Mouse (Mus musculus) heart, postnatal 10 days (tissue): ENCODE results near the gene Tecpr2. TPM values are rescaled to one million over a fixed set of nuclear protein-coding genes. Genes with fewer than 3 reads are reported as not detected.
A peak's percentile ranks its signal among the peaks of the same experiment; 100 is the strongest.

Experiments used
- DNase-seq, 2 experiments: peaks; one replicate each; pipeline ENCODE4 v3.0.0; 2021
- intact Hi-C: fragments of 180-260 bp; cut with DNase I; formaldehyde crosslinking; loops from one replicate; pipeline ENCODE4 v1.15.1; 2025
- total RNA-seq, 2 experiments: library from RNA; stranded (reverse); gene quantifications; 2 replicates each; pipeline ENCODE4 v1.2.3; 2021

Gene Tecpr2
- total RNA-seq, 2 experiments from 2014 or later, result 5.2 to 6.3 TPM

GRCm38 (mm10) chr12:110975838-110976468 is 86.9 kb downstream of the Tecpr2 start:
- intact Hi-C loops, result no loop called here
- DNase-seq, result peak in 1 of 2 experiments; percentile 34

- no peak for DNase-seq
- intact Hi-C loops, result no loop called here
Measured at GRCm38 (mm10) chr12:110976589-110977344, 87.7 kb downstream of the Tecpr2 start.

GRCm38 (mm10) chr12:110977345-110977733 is 88.3 kb downstream of the Tecpr2 start:
- intact Hi-C loops, result no loop called here
- DNase-seq, result no peak

- intact Hi-C loops, result no loop called here
- peak in 1 of 2 experiments; percentile 32 for DNase-seq
Measured at GRCm38 (mm10) chr12:110977896-110978606, 89.0 kb downstream of the Tecpr2 start.

- intact Hi-C loops, result no loop called here
- DNase-seq, result peak; percentile 99
Measured at GRCm38 (mm10) chr12:110978607-110979406, 89.7 kb downstream of the Tecpr2 start, which contains the start of gene Ankrd9. TSS of gene Ankrd9 (minus strand) at chr12:110979040.

- intact Hi-C loops, result no loop called here
- DNase-seq, result no peak
Measured at GRCm38 (mm10) chr12:110979808-110980207, 90.7 kb downstream of the Tecpr2 start.

- no peak for DNase-seq
- intact Hi-C loops, result no loop called here
Measured at GRCm38 (mm10) chr12:110981736-110982135, 92.7 kb downstream of the Tecpr2 start.

- intact Hi-C loops, result no loop called here
- no peak for DNase-seq
Measured at GRCm38 (mm10) chr12:110983083-110983482, 94.0 kb downstream of the Tecpr2 start.

- no peak for DNase-seq
- intact Hi-C loops, result no loop called here
Measured at GRCm38 (mm10) chr12:110983714-110984113, 94.7 kb downstream of the Tecpr2 start.

GRCm38 (mm10) chr12:110984598-110984997 is 95.5 kb downstream of the Tecpr2 start:
- intact Hi-C loops, result no loop called here
- DNase-seq, result no peak

GRCm38 (mm10) chr12:110985141-110985540 is 96.1 kb downstream of the Tecpr2 start:
- intact Hi-C loops, result no loop called here
- DNase-seq, result no peak

GRCm38 (mm10) chr12:110986536-110987425 is 97.7 kb downstream of the Tecpr2 start:
- DNase-seq, result peak; percentile 70 to 77
- intact Hi-C loops, result no loop called here

- intact Hi-C loops, result no loop called here
- DNase-seq, result no peak
Measured at GRCm38 (mm10) chr12:110989409-110989808, 100.3 kb downstream of the Tecpr2 start.

- intact Hi-C loops, result loop anchor here (5.0 to 10.0 kb wide), 2 partner anchors 143 to 576 kb away; no protein-coding TSS in a partner anchor
- DNase-seq, result no peak
Measured at GRCm38 (mm10) chr12:110990500-110990899, 101.4 kb downstream of the Tecpr2 start.

GRCm38 (mm10) chr12:110991361-110992127 is 102.5 kb downstream of the Tecpr2 start:
- intact Hi-C loops, result loop anchor here (1.0 to 10.0 kb wide), 3 partner anchors 55 to 577 kb away; no protein-coding TSS in a partner anchor
- DNase-seq, result peak; percentile 74 to 82

GRCm38 (mm10) chr12:110992128-110992553 is 103.1 kb downstream of the Tecpr2 start:
- peak; percentile 95 to 97 for DNase-seq
- intact Hi-C loops, result loop anchor here (1.0 to 10.0 kb wide), 3 partner anchors 56 to 577 kb away; no protein-coding TSS in a partner anchor

GRCm38 (mm10) chr12:110992771-110993170 is 103.7 kb downstream of the Tecpr2 start:
- intact Hi-C loops, result loop anchor here (1.0 to 10.0 kb wide), 3 partner anchors 56 to 578 kb away; no protein-coding TSS in a partner anchor
- no peak for DNase-seq

- no peak for DNase-seq
- intact Hi-C loops, result loop anchor here (5.0 to 10.0 kb wide), 2 partner anchors 146 to 578 kb away; no protein-coding TSS in a partner anchor
Measured at GRCm38 (mm10) chr12:110993226-110993625, 104.2 kb downstream of the Tecpr2 start.
